Mouse (Mus musculus): ENCODE results near the gene Rab1b. TPM values are rescaled to one million over a fixed set of nuclear protein-coding genes. Genes with fewer than 3 reads are reported as not detected.
A peak's percentile ranks its signal among the peaks of the same experiment; 100 is the strongest.
"Not testable (repeated sequence)": the region's sequence is repeated elsewhere in the genome, so short reads cannot be mapped to it uniquely, and the experiment has no call there.

The Rab1b gene
- polyA plus RNA-seq, 1 experiment from 2014 or later, result 246 TPM

DNA sequence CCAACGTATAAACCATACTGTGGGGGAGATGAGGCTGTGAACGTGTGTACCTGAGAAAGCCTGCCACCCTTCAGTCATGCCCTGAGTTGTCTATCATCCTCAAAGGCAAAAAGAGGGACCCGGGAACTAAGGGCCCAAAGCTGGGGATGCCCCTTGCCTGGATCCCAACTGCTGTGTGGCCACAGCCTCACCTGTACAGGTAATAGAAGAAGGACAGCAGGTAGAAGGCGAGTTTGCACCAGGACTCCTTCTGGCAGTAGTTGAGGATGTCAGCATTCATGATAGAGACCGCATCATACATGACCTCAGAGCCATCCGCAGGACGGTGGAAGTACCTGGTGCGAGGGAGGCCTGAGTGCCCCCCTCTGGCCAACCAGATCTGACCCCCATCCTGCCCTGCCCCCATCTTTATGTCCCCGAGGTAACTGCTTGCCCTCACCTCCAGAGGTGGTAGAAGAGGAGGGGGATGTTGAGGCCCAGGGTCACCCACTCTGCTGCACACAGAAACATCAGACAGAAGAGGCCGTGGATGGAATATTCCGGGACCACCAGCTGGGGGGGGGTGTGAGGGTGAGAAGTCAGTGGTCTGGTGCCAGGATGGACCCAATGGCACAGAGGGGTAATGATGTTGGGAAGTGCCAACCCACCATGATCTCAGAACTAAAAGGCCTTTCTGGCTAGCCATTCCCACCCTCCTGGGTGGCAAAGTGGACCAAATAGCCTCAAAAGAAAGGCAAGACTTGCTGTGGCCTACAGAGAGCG lies 13.2 kb downstream of the Rab1b start:
- no peak; the same call in 1 of the 2 replicates for ATAC-seq (replicated peaks; ENCODE audit: low FRiP score, low TSS enrichment, low read depth)
- no peak overlapping the region for H3K9ac ChIP-seq (ENCODE audit: low read length)
- H3K36me3 ChIP-seq (ENCODE audit: control insufficient read depth, insufficient read depth, low read length), result peaks cover 34% of the 10 kb centered on the region
- H3K27me3 ChIP-seq (replicated peaks; ENCODE audit: control insufficient read depth, insufficient read depth, low read length), result no peaks in the 10 kb centered on the region
- 70% methylated on average over 12 of the region's 12 CpGs for WGBS
- H3K9me3 ChIP-seq (ENCODE audit: control insufficient read depth, low read length), result no peaks in the 10 kb centered on the region
- H3K4me3 ChIP-seq (ENCODE audit: low read depth, low read length), result no peak overlapping the region
- H3K27ac ChIP-seq (ENCODE audit: low read depth), result no peak overlapping the region
- H3K4me2 ChIP-seq (ENCODE audit: low read length), result no peak overlapping the region
- DNase-seq (ENCODE audit: low spot score), result no peak
- peaks cover 21% of the 10 kb centered on the region for H3K4me1 ChIP-seq (replicated peaks; ENCODE audit: control insufficient read depth, insufficient read depth, low read length)

DNA sequence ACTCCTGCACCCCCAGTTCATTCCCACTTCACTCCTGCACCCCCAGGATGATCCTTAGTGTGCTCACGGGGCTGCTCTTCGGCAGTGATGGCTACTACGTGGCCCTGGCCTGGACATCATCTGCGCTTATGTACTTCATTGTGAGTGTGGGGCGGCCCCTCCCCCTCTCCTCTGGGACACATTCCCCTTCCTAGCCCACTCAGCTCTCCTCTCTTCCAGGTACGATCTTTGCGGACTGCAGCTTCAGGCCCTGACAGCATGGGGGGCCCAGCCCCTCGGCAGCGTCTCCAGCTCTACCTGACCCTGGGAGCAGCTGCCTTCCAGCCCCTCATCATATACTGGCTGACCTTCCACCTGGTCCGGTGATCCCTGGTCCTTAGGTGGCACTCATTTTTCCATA lies 14.8 kb downstream of the Rab1b start:
- H3K27ac ChIP-seq (ENCODE audit: low read depth), result no peak overlapping the region
- ATAC-seq (replicated peaks; ENCODE audit: low FRiP score, low TSS enrichment, low read depth), result no peak
- H3K4me3 ChIP-seq (ENCODE audit: low read depth, low read length), result no peak overlapping the region
- H3K36me3 ChIP-seq (ENCODE audit: control insufficient read depth, insufficient read depth, low read length), result peaks cover 34% of the 10 kb centered on the region
- 86% methylated on average over 10 of the region's 10 CpGs for WGBS
- no peak overlapping the region for H3K4me2 ChIP-seq (ENCODE audit: low read length)
- DNase-seq (ENCODE audit: low spot score), result no peak
- H3K4me1 ChIP-seq (replicated peaks; ENCODE audit: control insufficient read depth, insufficient read depth, low read length), result peaks cover 16% of the 10 kb centered on the region
- no peaks in the 10 kb centered on the region for H3K27me3 ChIP-seq (replicated peaks; ENCODE audit: control insufficient read depth, insufficient read depth, low read length)
- no peak overlapping the region for H3K9ac ChIP-seq (ENCODE audit: low read length)
- no peaks in the 10 kb centered on the region for H3K9me3 ChIP-seq (ENCODE audit: control insufficient read depth, low read length)

DNA sequence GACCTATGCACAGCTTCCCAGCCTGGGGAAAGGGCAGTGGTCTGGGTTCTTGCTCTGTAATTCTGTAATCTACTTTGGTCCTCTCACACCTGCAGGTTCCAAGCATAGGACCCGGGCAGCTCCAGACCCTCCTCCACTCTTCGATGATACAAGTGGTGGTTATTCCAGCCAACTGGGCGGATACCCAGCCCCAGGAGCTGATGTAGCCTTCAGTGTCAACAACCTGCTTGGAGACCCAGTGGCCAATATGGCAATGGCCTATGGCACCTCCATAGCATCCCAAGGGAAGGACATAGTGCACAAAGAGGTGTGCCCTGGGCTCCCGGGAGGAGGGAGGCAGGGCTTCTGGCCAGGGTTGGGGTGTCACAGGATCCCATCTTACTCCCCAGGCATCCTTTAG lies 17.5 kb downstream of the Rab1b start:
- Histone ChIP-seq H3K4me3 (ENCODE audit: low read depth, low read length) (peak overlapping the region; percentile 87), H3K4me1 (replicated peaks; ENCODE audit: control insufficient read depth, insufficient read depth, low read length) (peaks cover 10% of the 10 kb centered on the region), H3K9ac (ENCODE audit: low read length) (peak overlapping the region; percentile 69; the same call in 1 of the 2 replicates), H3K27me3 (replicated peaks; ENCODE audit: control insufficient read depth, insufficient read depth, low read length) (peaks cover 22% of the 10 kb centered on the region), H3K9me3 (ENCODE audit: control insufficient read depth, low read length) (no peaks in the 10 kb centered on the region), H3K4me2 (ENCODE audit: low read length) (peak overlapping the region; percentile 93), H3K27ac (ENCODE audit: low read depth) (no peak overlapping the region), H3K36me3 (ENCODE audit: control insufficient read depth, insufficient read depth, low read length) (peaks cover 34% of the 10 kb centered on the region)
- no peak for ATAC-seq (replicated peaks; ENCODE audit: low FRiP score, low TSS enrichment, low read depth)
- no peak for DNase-seq (ENCODE audit: low spot score)
- 85% methylated on average over 4 of the region's 4 CpGs for WGBS

GRCm38 (mm10) chr19:5087884-5088728 lies 18.8 kb downstream of the Rab1b start, which contains the start of gene Yif1a:
TSS of gene Yif1a (plus strand) at chr19:5088538.
- Histone ChIP-seq H3K27ac (ENCODE audit: low read depth) (peak within 1 kb of the TSS; percentile 74), H3K4me2 (ENCODE audit: low read length) (peak within 1 kb of the TSS; percentile 93), H3K27me3 (replicated peaks; ENCODE audit: control insufficient read depth, insufficient read depth, low read length) (peaks cover 35% of the 10 kb centered on the region), H3K4me3 (ENCODE audit: low read depth, low read length) (peak within 1 kb of the TSS; percentile 87), H3K9me3 (ENCODE audit: control insufficient read depth, low read length) (no peaks in the 10 kb centered on the region), H3K4me1 (replicated peaks; ENCODE audit: control insufficient read depth, insufficient read depth, low read length) (peaks cover 10% of the 10 kb centered on the region), H3K9ac (ENCODE audit: low read length) (peak within 1 kb of the TSS; percentile 69), H3K36me3 (ENCODE audit: control insufficient read depth, insufficient read depth, low read length) (peaks cover 29% of the 10 kb centered on the region)
- WGBS, result under 1% methylated on average over 58 of the region's 58 CpGs
- peak; percentile 99 for DNase-seq (ENCODE audit: low spot score)
- peak; percentile 89 for ATAC-seq (replicated peaks; ENCODE audit: low FRiP score, low TSS enrichment, low read depth)

DNA sequence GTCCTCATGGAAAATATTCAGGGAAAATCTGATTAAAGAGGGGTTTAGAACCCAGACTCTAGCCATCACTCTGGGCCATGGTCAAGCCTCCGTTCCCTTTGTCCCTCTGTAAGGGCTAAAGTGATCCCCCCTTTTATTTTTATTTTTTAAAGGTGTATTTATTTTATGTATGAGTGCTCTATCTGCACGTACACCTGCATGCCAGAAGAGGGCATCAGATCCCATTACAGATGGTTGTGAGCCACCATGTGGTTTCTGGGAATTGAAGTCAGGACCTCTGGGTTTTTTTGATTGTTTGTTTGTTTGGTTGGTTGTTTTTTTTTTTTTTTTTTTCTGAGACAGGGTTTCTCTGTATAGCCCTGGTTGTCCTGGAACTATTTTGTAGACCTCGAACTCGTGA lies 20.3 kb downstream of the Rab1b start:
- 59% methylated on average over 4 of the region's 4 CpGs for WGBS
- not testable (repeated sequence) for H3K4me3 ChIP-seq (ENCODE audit: low read depth, low read length); H3K4me1 ChIP-seq (replicated peaks; ENCODE audit: control insufficient read depth, insufficient read depth, low read length); DNase-seq (ENCODE audit: low spot score); H3K9ac ChIP-seq (ENCODE audit: low read length); ATAC-seq (replicated peaks; ENCODE audit: low FRiP score, low TSS enrichment, low read depth); H3K27ac ChIP-seq (ENCODE audit: low read depth); H3K9me3 ChIP-seq (ENCODE audit: control insufficient read depth, low read length); H3K4me2 ChIP-seq (ENCODE audit: low read length)
- Histone ChIP-seq H3K27me3 (replicated peaks; ENCODE audit: control insufficient read depth, insufficient read depth, low read length) (peaks cover 50% of the 10 kb centered on the region), H3K36me3 (ENCODE audit: control insufficient read depth, insufficient read depth, low read length) (peaks cover 17% of the 10 kb centered on the region)

GRCm38 (mm10) chr19:5085145-5085863 lies 21.6 kb downstream of the Rab1b start, which contains the start of gene Tmem151a:
TSS of gene Tmem151a (minus strand) at chr19:5085531.
- Histone ChIP-seq H3K4me3 (ENCODE audit: low read depth, low read length) (peak within 1 kb of the TSS; percentile 37), H3K36me3 (ENCODE audit: control insufficient read depth, insufficient read depth, low read length) (peaks cover 5% of the 10 kb centered on the region), H3K4me1 (replicated peaks; ENCODE audit: control insufficient read depth, insufficient read depth, low read length) (peaks cover 10% of the 10 kb centered on the region), H3K27ac (ENCODE audit: low read depth) (no peak within 1 kb of the TSS), H3K9me3 (ENCODE audit: control insufficient read depth, low read length) (no peaks in the 10 kb centered on the region), H3K9ac (ENCODE audit: low read length) (peak within 1 kb of the TSS; percentile 25; the same call in 1 of the 2 replicates), H3K27me3 (replicated peaks; ENCODE audit: control insufficient read depth, insufficient read depth, low read length) (peaks cover 63% of the 10 kb centered on the region), H3K4me2 (ENCODE audit: low read length) (peak within 1 kb of the TSS; percentile 68)
- ATAC-seq (replicated peaks; ENCODE audit: low FRiP score, low TSS enrichment, low read depth), result no peak
- under 1% methylated on average over 54 of the region's 69 CpGs for WGBS
- DNase-seq (ENCODE audit: low spot score), result peak; percentile 58

DNA sequence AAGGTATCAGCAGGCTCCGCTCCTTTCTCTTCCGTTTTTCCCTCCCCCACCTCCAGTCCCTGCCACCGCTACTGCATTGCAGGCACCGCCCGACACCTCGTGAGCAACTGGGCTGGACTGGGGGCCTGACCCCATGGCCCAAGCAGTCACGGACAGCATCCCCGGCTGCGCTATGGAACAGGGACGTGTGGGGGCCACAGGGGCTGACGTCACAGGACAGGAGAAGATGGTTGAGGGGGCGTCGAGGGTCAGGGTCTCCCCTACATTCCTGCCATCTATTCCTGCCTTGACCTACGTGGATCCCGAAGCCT lies 22.1 kb downstream of the Rab1b start:
- ATAC-seq (replicated peaks; ENCODE audit: low FRiP score, low TSS enrichment, low read depth), result no peak
- peaks cover 10% of the 10 kb centered on the region for H3K4me1 ChIP-seq (replicated peaks; ENCODE audit: control insufficient read depth, insufficient read depth, low read length)
- no peaks in the 10 kb centered on the region for H3K9me3 ChIP-seq (ENCODE audit: control insufficient read depth, low read length)
- peak overlapping the region; percentile 37 for H3K4me3 ChIP-seq (ENCODE audit: low read depth, low read length)
- no peak for DNase-seq (ENCODE audit: low spot score)
- H3K36me3 ChIP-seq (ENCODE audit: control insufficient read depth, insufficient read depth, low read length), result peaks cover 4% of the 10 kb centered on the region
- peak overlapping the region; percentile 68 for H3K4me2 ChIP-seq (ENCODE audit: low read length)
- no peak overlapping the region for H3K27ac ChIP-seq (ENCODE audit: low read depth)
- 2% methylated on average over 15 of the region's 15 CpGs for WGBS
- peaks cover 68% of the 10 kb centered on the region for H3K27me3 ChIP-seq (replicated peaks; ENCODE audit: control insufficient read depth, insufficient read depth, low read length)
- peak overlapping the region; percentile 25; the same call in 1 of the 2 replicates for H3K9ac ChIP-seq (ENCODE audit: low read length)

Measured in intestine, embryonic 14.5 days (tissue).